Mouse (Mus musculus): ENCODE results near the gene Zfp169. TPM values are rescaled to one million over a fixed set of nuclear protein-coding genes. Genes with fewer than 3 reads are reported as not detected.

Zfp169 gene
- 3.1 and 4.5 TPM in 2 replicates for polyA plus RNA-seq (2015; fragmentation: Nextera tagmentation; extraction: Ambion mirVana)

GRCm38 (mm10) chr13:48513003-48513929 is at the start of gene Zfp169, which contains the start of gene A830005F24Rik:
Gene Zfp169, minus strand, starts transcription at chr13:48513451.
Gene A830005F24Rik, plus strand, starts transcription at chr13:48513570.
- peak within 1 kb of the TSS; percentile 52 for H3K27ac ChIP-seq (ENCODE audit: low read length)
- 1% methylated on average over 34 of the region's 34 CpGs for WGBS
- H3K4me1 ChIP-seq (ENCODE audit: control insufficient read depth, insufficient read depth, low read length) = peaks cover 6% of the 10 kb centered on the region; the same call in 1 of the 2 replicates
- no peaks in the 10 kb centered on the region for H3K27me3 ChIP-seq (ENCODE audit: control insufficient read depth, insufficient read depth, low read length)
- H3K4me2 ChIP-seq (ENCODE audit: low read depth, low read length) = peak within 1 kb of the TSS; percentile 93
- H3K9me3 ChIP-seq (replicated peaks; ENCODE audit: control insufficient read depth, low read length) = no peaks in the 10 kb centered on the region
- peak within 1 kb of the TSS; percentile 92 for H3K9ac ChIP-seq (ENCODE audit: low read length)
- H3K4me3 ChIP-seq (replicated peaks; ENCODE audit: low read length) = peak within 1 kb of the TSS; percentile 89
- H3K36me3 ChIP-seq (ENCODE audit: control insufficient read depth, insufficient read depth, low read length) = no peaks in the 10 kb centered on the region
- peak; percentile 99 for ATAC-seq (ENCODE audit: insufficient read depth, low FRiP score)

DNA sequence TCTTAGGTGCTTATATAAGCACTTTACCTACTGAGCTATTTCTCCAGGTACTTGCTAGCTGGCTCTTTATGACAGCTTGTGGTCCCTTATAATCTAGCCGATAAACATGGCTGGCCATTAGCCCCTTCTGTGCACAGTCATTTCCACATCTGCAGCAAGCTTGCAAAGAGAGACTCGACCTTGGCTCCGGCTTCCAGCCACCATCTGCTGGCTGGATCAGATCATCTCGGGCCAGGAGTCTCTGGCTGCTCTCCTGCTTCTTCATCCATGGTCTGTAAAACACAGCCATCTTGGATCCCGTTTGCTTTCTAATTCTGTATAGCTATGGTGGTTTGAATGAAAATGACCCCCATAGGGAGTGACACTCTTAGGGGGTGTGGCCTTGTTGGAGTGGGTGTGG is 49.1 kb upstream of the Zfp169 start:
- H3K27me3 ChIP-seq (ENCODE audit: control insufficient read depth, insufficient read depth, low read length) = no peaks in the 10 kb centered on the region
- H3K9ac ChIP-seq (ENCODE audit: low read length) = no peak overlapping the region
- no peak for ATAC-seq (ENCODE audit: insufficient read depth, low FRiP score)
- 0 out of 2 replicates have a peak, but pooled peaks cover 3% of the 10 kb centered on the region for H3K9me3 ChIP-seq (replicated peaks; ENCODE audit: control insufficient read depth, low read length)
- peaks cover 8% of the 10 kb centered on the region for H3K4me1 ChIP-seq (ENCODE audit: control insufficient read depth, insufficient read depth, low read length)
- no peak overlapping the region for H3K4me3 ChIP-seq (replicated peaks; ENCODE audit: low read length)
- 66% methylated on average over 5 of the region's 5 CpGs for WGBS
- H3K27ac ChIP-seq (ENCODE audit: low read length) = no peak overlapping the region; the same call in 1 of the 2 replicates
- H3K4me2 ChIP-seq (ENCODE audit: low read depth, low read length) = no peak overlapping the region
- no peaks in the 10 kb centered on the region for H3K36me3 ChIP-seq (ENCODE audit: control insufficient read depth, insufficient read depth, low read length)

DNA sequence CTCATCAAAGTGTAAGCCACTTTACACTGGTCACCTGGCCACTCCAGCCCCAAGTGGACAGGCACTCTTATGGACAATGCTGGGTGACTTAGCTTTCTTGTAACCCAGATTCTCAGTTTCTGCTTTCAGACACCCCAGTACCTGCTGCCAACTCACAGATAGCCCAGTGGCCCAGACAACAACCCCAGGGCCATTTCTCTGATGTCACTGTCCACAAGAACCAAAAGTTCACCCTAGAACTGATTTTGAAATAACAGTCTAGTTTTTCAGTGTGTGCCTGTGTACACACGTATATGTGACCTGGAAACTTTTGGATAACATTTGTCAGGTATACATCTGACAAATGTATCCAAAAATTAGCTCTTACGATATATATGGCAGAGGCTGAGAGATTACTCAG is 48.2 kb upstream of the Zfp169 start:
- no peaks in the 10 kb centered on the region for H3K27me3 ChIP-seq (ENCODE audit: control insufficient read depth, insufficient read depth, low read length)
- 0 out of 2 replicates have a peak, but pooled peaks cover 3% of the 10 kb centered on the region for H3K9me3 ChIP-seq (replicated peaks; ENCODE audit: control insufficient read depth, low read length)

GRCm38 (mm10) chr13:48555976-48556375 is 42.7 kb upstream of the Zfp169 start:
- H3K4me1 ChIP-seq (ENCODE audit: control insufficient read depth, insufficient read depth, low read length) = peaks cover 4% of the 10 kb centered on the region; the same call in 1 of the 2 replicates
- H3K4me2 ChIP-seq (ENCODE audit: low read depth, low read length) = no peak overlapping the region
- H3K4me3 ChIP-seq (replicated peaks; ENCODE audit: low read length) = no peak overlapping the region
- no peaks in the 10 kb centered on the region for H3K27me3 ChIP-seq (ENCODE audit: control insufficient read depth, insufficient read depth, low read length)
- H3K27ac ChIP-seq (ENCODE audit: low read length) = no peak overlapping the region
- no peak overlapping the region for H3K9ac ChIP-seq (ENCODE audit: low read length)
- H3K9me3 ChIP-seq (replicated peaks; ENCODE audit: control insufficient read depth, low read length) = no peaks in the 10 kb centered on the region
- ATAC-seq (ENCODE audit: insufficient read depth, low FRiP score) = no peak
- WGBS = 68% methylated on average over 1 of the region's 1 CpGs
- no peaks in the 10 kb centered on the region for H3K36me3 ChIP-seq (ENCODE audit: control insufficient read depth, insufficient read depth, low read length)

More for the DNA sequence above, 48.2 kb upstream of the Zfp169 start:
- H3K36me3 ChIP-seq (ENCODE audit: control insufficient read depth, insufficient read depth, low read length) = no peaks in the 10 kb centered on the region
- WGBS = 84% methylated on average over 2 of the region's 2 CpGs
- H3K4me3 ChIP-seq (replicated peaks; ENCODE audit: low read length) = no peak overlapping the region
- no peak overlapping the region for H3K4me2 ChIP-seq (ENCODE audit: low read depth, low read length)
- no peak for ATAC-seq (ENCODE audit: insufficient read depth, low FRiP score)
- no peak overlapping the region for H3K27ac ChIP-seq (ENCODE audit: low read length)
- H3K4me1 ChIP-seq (ENCODE audit: control insufficient read depth, insufficient read depth, low read length) = peaks cover 8% of the 10 kb centered on the region
- H3K9ac ChIP-seq (ENCODE audit: low read length) = no peak overlapping the region

DNA sequence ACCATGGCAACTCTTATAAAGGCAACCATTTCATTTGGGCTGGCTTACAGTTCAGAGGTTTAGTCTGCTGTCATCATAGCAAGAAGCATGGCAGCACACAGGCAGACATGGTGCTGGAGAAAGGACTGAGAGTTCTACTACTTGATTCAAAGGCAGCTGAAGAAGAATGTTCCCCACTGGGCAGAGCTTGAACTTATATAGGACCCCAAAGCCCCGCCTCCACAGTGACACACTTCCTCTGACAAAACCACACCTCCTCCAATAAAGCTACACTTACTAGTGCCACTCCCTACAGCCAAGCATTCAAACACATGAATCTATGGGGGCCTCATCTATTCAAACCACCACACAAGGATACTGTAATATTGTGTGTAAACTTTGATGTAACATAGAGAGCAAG is 41.3 kb upstream of the Zfp169 start:
- H3K4me2 ChIP-seq (ENCODE audit: low read depth, low read length) = no peak overlapping the region
- no peaks in the 10 kb centered on the region for H3K27me3 ChIP-seq (ENCODE audit: control insufficient read depth, insufficient read depth, low read length)
- no peak overlapping the region for H3K4me3 ChIP-seq (replicated peaks; ENCODE audit: low read length)
- ATAC-seq (ENCODE audit: insufficient read depth, low FRiP score) = no peak
- H3K36me3 ChIP-seq (ENCODE audit: control insufficient read depth, insufficient read depth, low read length) = no peaks in the 10 kb centered on the region
- no peaks in the 10 kb centered on the region for H3K9me3 ChIP-seq (replicated peaks; ENCODE audit: control insufficient read depth, low read length)
- no peak overlapping the region for H3K27ac ChIP-seq (ENCODE audit: low read length)
- H3K4me1 ChIP-seq (ENCODE audit: control insufficient read depth, insufficient read depth, low read length) = peaks cover 4% of the 10 kb centered on the region; the same call in 1 of the 2 replicates
- H3K9ac ChIP-seq (ENCODE audit: low read length) = no peak overlapping the region
- 95% methylated on average over 1 of the region's 1 CpGs for WGBS

- H3K4me1 ChIP-seq (ENCODE audit: control insufficient read depth, insufficient read depth, low read length) = peaks cover 4% of the 10 kb centered on the region; the same call in 1 of the 2 replicates
- H3K27ac ChIP-seq (ENCODE audit: low read length) = peak overlapping the region; percentile 97
- H3K9me3 ChIP-seq (replicated peaks; ENCODE audit: control insufficient read depth, low read length) = no peaks in the 10 kb centered on the region
- WGBS = 37% methylated on average over 5 of the region's 5 CpGs
- no peak overlapping the region for H3K4me3 ChIP-seq (replicated peaks; ENCODE audit: low read length)
- H3K27me3 ChIP-seq (ENCODE audit: control insufficient read depth, insufficient read depth, low read length) = no peaks in the 10 kb centered on the region
- no peak overlapping the region for H3K4me2 ChIP-seq (ENCODE audit: low read depth, low read length)
- H3K9ac ChIP-seq (ENCODE audit: low read length) = no peak overlapping the region
- no peaks in the 10 kb centered on the region for H3K36me3 ChIP-seq (ENCODE audit: control insufficient read depth, insufficient read depth, low read length)
- no peak for ATAC-seq (ENCODE audit: insufficient read depth, low FRiP score)
Measured at GRCm38 (mm10) chr13:48553511-48553910, 40.3 kb upstream of the Zfp169 start.

GRCm38 (mm10) chr13:48552181-48553090 is 39.2 kb upstream of the Zfp169 start:
- peak overlapping the region; percentile 70 for H3K9ac ChIP-seq (ENCODE audit: low read length)
- H3K4me3 ChIP-seq (replicated peaks; ENCODE audit: low read length) = peak overlapping the region; percentile 37
- WGBS = 30% methylated on average over 21 of the region's 21 CpGs
- H3K9me3 ChIP-seq (replicated peaks; ENCODE audit: control insufficient read depth, low read length) = no peaks in the 10 kb centered on the region
- no peaks in the 10 kb centered on the region for H3K36me3 ChIP-seq (ENCODE audit: control insufficient read depth, insufficient read depth, low read length)
- peaks cover 6% of the 10 kb centered on the region; the same call in 1 of the 2 replicates for H3K4me1 ChIP-seq (ENCODE audit: control insufficient read depth, insufficient read depth, low read length)
- H3K27ac ChIP-seq (ENCODE audit: low read length) = peak overlapping the region; percentile 97
- H3K4me2 ChIP-seq (ENCODE audit: low read depth, low read length) = peak overlapping the region; percentile 53
- no peaks in the 10 kb centered on the region for H3K27me3 ChIP-seq (ENCODE audit: control insufficient read depth, insufficient read depth, low read length)
- ATAC-seq (ENCODE audit: insufficient read depth, low FRiP score) = peak; percentile 94

DNA sequence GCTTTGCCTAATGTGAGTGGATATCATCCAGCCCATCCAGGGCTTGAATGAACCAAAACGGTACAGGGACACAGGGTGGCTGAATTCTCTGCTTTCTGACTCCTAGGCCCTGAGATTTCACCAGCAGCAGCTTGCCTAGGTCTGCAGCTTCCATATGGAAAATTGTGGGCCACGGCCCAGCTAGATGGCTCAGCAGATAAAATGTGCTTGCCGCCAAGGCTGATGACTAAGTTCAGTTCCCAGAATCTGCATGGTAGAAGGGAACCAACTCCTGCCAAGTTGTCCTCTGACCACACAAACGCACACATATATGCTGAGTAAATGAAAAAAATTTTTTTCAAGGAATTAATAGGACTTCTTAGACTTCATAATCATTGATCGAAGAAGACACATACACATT is 35.0 kb upstream of the Zfp169 start:
- 86% methylated on average over 5 of the region's 5 CpGs for WGBS
- H3K36me3 ChIP-seq (ENCODE audit: control insufficient read depth, insufficient read depth, low read length) = no peaks in the 10 kb centered on the region

More for the DNA sequence above, 35.0 kb upstream of the Zfp169 start:
- no peak overlapping the region for H3K27ac ChIP-seq (ENCODE audit: low read length)
- H3K4me2 ChIP-seq (ENCODE audit: low read depth, low read length) = no peak overlapping the region
- H3K4me1 ChIP-seq (ENCODE audit: control insufficient read depth, insufficient read depth, low read length) = peaks cover 16% of the 10 kb centered on the region
- H3K9ac ChIP-seq (ENCODE audit: low read length) = no peak overlapping the region
- H3K9me3 ChIP-seq (replicated peaks; ENCODE audit: control insufficient read depth, low read length) = no peaks in the 10 kb centered on the region
- no peak for ATAC-seq (ENCODE audit: insufficient read depth, low FRiP score)
- no peaks in the 10 kb centered on the region for H3K27me3 ChIP-seq (ENCODE audit: control insufficient read depth, insufficient read depth, low read length)
- no peak overlapping the region for H3K4me3 ChIP-seq (replicated peaks; ENCODE audit: low read length)

All from stomach, embryonic 16.5 days (tissue).